Mouse (Mus musculus) erythroblast, adult 5-6 weeks (primary cell): ENCODE results near the gene Srgap2. TPM values are rescaled to one million over a fixed set of nuclear protein-coding genes. Genes with fewer than 3 reads are reported as not detected.

Experiments
- total RNA-seq, 2 experiments: library from RNA; stranded (forward) in 1 of 2; stranded (reverse) in 1 of 2; fragments of 150-400 nt in 1 of 2; fragments of 200-764, 138-1000 nt in 1 of 2; gene quantifications; 2 replicates each; pipeline versions ENCODE4 v1.2.3 to v1.2.4; 2015 to 2017; ENCODE audit warnings: low replicate concordance in 2 of 2

Gene Srgap2
- total RNA-seq, 2 experiments from 2014 or later, result 16.5 to 16.7 TPM

Other genes starting within 250 kb of the Srgap2 start
- gene Ikbke, start 247.7 kb downstream of the Srgap2 start, total RNA-seq (2015; ENCODE audit: low replicate concordance), result 6.3 and 6.5 TPM in 2 replicates
- gene Ikbke, start 247.7 kb downstream of the Srgap2 start, total RNA-seq (2017; ENCODE audit: low replicate concordance), result 5.2 and 7.0 TPM in 2 replicates
- 3.1 TPM in 1 of 2 replicates, not detected in the other for gene Fam72a, start 551 bp upstream of the Srgap2 start, total RNA-seq (2015; ENCODE audit: low replicate concordance)
- gene Fam72a, start 551 bp upstream of the Srgap2 start, total RNA-seq (2017; ENCODE audit: low replicate concordance), result 0.43 TPM in 1 of 2 replicates, not detected in the other
- not detected in 2 replicates for gene Avpr1b, start 71.9 kb upstream of the Srgap2 start, total RNA-seq (2015; ENCODE audit: low replicate concordance)
- not detected in 2 replicates for gene Avpr1b, start 71.9 kb upstream of the Srgap2 start, total RNA-seq (2017; ENCODE audit: low replicate concordance)
- gene Ctse, start 111.0 kb upstream of the Srgap2 start, total RNA-seq (2015; ENCODE audit: low replicate concordance), result 1,800 and 1,836 TPM in 2 replicates
- gene Ctse, start 111.0 kb upstream of the Srgap2 start, total RNA-seq (2017; ENCODE audit: low replicate concordance), result 1,272 and 1,472 TPM in 2 replicates
- gene Rab7b, start 161.3 kb upstream of the Srgap2 start, total RNA-seq (2015; ENCODE audit: low replicate concordance), result 0.58 and 1.0 TPM in 2 replicates
- 2.6 and 7.2 TPM in 2 replicates for gene Rab7b, start 161.3 kb upstream of the Srgap2 start, total RNA-seq (2017; ENCODE audit: low replicate concordance)
- gene Slc26a9, start 216.7 kb upstream of the Srgap2 start, total RNA-seq (2015; ENCODE audit: low replicate concordance), result not detected in 2 replicates
- not detected in 2 replicates for gene Slc26a9, start 216.7 kb upstream of the Srgap2 start, total RNA-seq (2017; ENCODE audit: low replicate concordance)